Mouse (Mus musculus): ENCODE results near the gene Srpk3. TPM values are rescaled to one million over a fixed set of nuclear protein-coding genes. Genes with fewer than 3 reads are reported as not detected.
"Not testable (repeated sequence)": the region's sequence is repeated elsewhere in the genome, so short reads cannot be mapped to it uniquely, and the experiment has no call there.

Gene Srpk3
- 10 to 100 TPM; 39.6 to 60.5 TPM for total RNA-seq (2021)
- long read RNA-seq, experiment 1, transcript Srpk3-201 (15 exons, 1,981 nt), result major isoform, 90 of 150 reads
- long read RNA-seq, experiment 1, partial matches to known transcripts, result 11 of 150 reads
- long read RNA-seq, experiment 1, other reads (novel, unspliced or antisense), result 49 of 150 reads
- long read RNA-seq, experiment 2, transcript Srpk3-201 (15 exons, 1,981 nt), result major isoform, 96 of 171 reads
- long read RNA-seq, experiment 2, partial matches to known transcripts, result 20 of 171 reads
- long read RNA-seq, experiment 2, other reads (novel, unspliced or antisense), result 55 of 171 reads

- DNase-seq, result peak; percentile 59
Measured at GRCm38 (mm10) chrX:73774168-73774760, at the start of gene Srpk3. TSS of gene Srpk3 (plus strand) at chrX:73774405.

GRCm38 (mm10) chrX:73730908-73731307, 43.3 kb upstream of the Srpk3 start:
- no peak for DNase-seq

- DNase-seq, result no peak
Measured at GRCm38 (mm10) chrX:73738155-73738554, 36.0 kb upstream of the Srpk3 start.

- no peak for DNase-seq
Measured at GRCm38 (mm10) chrX:73739151-73739550, 35.1 kb upstream of the Srpk3 start.

- not testable (repeated sequence) for DNase-seq
Measured at GRCm38 (mm10) chrX:73739841-73740240, 34.4 kb upstream of the Srpk3 start.

GRCm38 (mm10) chrX:73744774-73745481, 29.3 kb upstream of the Srpk3 start:
- DNase-seq, result no peak

- no peak for DNase-seq
Measured at GRCm38 (mm10) chrX:73748977-73749376, 25.2 kb upstream of the Srpk3 start.

GRCm38 (mm10) chrX:73756334-73757140, 17.7 kb upstream of the Srpk3 start, which contains the start of gene Plxnb3:
TSS of gene Plxnb3 (plus strand) at chrX:73757090.
- DNase-seq, result no peak

- DNase-seq, result no peak
Measured at GRCm38 (mm10) chrX:73758611-73759290, 15.5 kb upstream of the Srpk3 start.

GRCm38 (mm10) chrX:73765311-73765710, 8.9 kb upstream of the Srpk3 start:
- peak; percentile 33 for DNase-seq

- DNase-seq, result no peak
Measured at GRCm38 (mm10) chrX:73767267-73767666, 6.9 kb upstream of the Srpk3 start.

GRCm38 (mm10) chrX:73774802-73775483, 738 bp downstream of the Srpk3 start:
- peak; percentile 48 for DNase-seq

GRCm38 (mm10) chrX:73782227-73782626, 8.0 kb downstream of the Srpk3 start:
- DNase-seq, result no peak

GRCm38 (mm10) chrX:73785666-73786065, 11.5 kb downstream of the Srpk3 start:
- no peak for DNase-seq

GRCm38 (mm10) chrX:73786364-73787224, 12.4 kb downstream of the Srpk3 start, which contains the start of the genes Idh3g and Ssr4:
TSS of gene Idh3g (minus strand) at chrX:73786897.
TSS of gene Ssr4 (plus strand) at chrX:73787028.
- DNase-seq, result peak; percentile 92

- DNase-seq, result no peak
Measured at GRCm38 (mm10) chrX:73787225-73787558, 13.0 kb downstream of the Srpk3 start.

- no peak for DNase-seq
Measured at GRCm38 (mm10) chrX:73788501-73788900, 14.3 kb downstream of the Srpk3 start.

GRCm38 (mm10) chrX:73793039-73793438, 18.8 kb downstream of the Srpk3 start:
- no peak for DNase-seq

- DNase-seq, result no peak
Measured at GRCm38 (mm10) chrX:73793505-73793904, 19.3 kb downstream of the Srpk3 start.

- DNase-seq, result no peak
Measured at GRCm38 (mm10) chrX:73797511-73797910, 23.3 kb downstream of the Srpk3 start.
